Mouse (Mus musculus) adrenal gland, postnatal 25 days (tissue): ENCODE data around the gene Ccdc189. TPM values are rescaled to one million over a fixed set of nuclear protein-coding genes. Genes with fewer than 3 reads are reported as not detected.
"Not testable (repeated sequence)": the region's sequence is repeated elsewhere in the genome, so short reads cannot be mapped to it uniquely, and the experiment has no call there.

Experiments
- DNase-seq: peaks from one replicate; pipeline ENCODE4 v3.0.0; 2021; ENCODE audit warnings: mixed read lengths
- long read RNA-seq: library from polyadenylated mRNA; stranded (forward); transcript quantifications from one replicate; pipeline ENCODE4 v2.0.0, GENCODE M21; 2021
- total RNA-seq: library from RNA; stranded (reverse); gene quantifications from 2 replicates; pipeline ENCODE4 v1.2.3, GENCODE M21; 2021

Gene Ccdc189
- total RNA-seq, result 12.7 and 15.4 TPM in 2 replicates
- long read RNA-seq, partial matches to known transcripts, result 1 of 7 reads
- long read RNA-seq, other reads (novel, unspliced or antisense), result 3 of 7 reads

DNA sequence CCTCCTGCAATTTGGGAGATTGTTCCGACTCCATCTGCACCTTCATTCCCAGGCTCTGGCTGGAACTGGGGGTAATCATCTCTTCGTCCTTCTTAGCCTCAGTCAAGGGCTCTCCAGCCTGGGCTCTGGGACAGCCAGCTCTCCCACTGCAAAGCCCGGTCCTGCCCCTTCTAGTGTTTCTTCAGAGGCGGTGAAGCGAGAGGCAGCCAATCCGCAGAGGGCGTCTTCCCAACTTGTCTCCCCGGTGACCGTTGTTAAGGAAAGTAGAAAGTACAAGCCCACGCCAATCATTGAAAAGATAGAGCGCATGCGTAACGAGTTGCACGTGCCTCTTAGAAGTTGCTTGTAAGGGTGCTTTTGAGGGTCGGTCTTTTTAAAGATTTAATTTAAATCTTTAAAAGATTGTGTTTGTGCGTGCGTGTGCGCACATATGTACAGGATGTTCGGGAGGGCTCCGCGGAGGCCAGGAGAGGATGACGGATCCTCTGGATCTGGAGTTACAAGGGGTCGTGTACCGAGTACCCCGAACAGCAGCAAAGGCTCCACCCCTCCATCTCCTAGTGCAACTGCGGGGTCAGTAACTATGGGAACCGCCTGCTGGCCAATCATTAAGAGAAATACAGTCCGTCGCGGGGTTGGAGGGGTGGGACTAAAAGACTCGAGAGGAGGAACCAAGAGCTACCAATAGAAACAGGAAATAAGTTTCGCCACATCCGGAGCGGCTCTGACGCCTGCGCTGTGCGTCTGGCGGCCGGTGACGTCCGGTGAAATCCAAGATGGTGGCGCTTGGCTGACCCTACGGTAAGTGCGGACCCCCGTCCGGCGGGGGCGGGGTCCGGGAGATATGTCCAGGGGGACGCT, at the start of gene Ccdc189, which contains the start of gene Rnf40:
Gene Ccdc189 (minus strand): TSS at position 585 of the 861 bp plus-strand sequence.
Gene Rnf40 (plus strand): TSS at position 757 of the 861 bp plus-strand sequence.
- peak; percentile 89 for DNase-seq

GRCm38 (mm10) chr7:127636963-127637362, 48.6 kb upstream of the Ccdc189 start:
- peak; percentile 84 for DNase-seq

GRCm38 (mm10) chr7:127631416-127631815, 43.0 kb upstream of the Ccdc189 start:
- no peak for DNase-seq

- no peak for DNase-seq
Measured at GRCm38 (mm10) chr7:127628646-127629045, 40.3 kb upstream of the Ccdc189 start.

DNA sequence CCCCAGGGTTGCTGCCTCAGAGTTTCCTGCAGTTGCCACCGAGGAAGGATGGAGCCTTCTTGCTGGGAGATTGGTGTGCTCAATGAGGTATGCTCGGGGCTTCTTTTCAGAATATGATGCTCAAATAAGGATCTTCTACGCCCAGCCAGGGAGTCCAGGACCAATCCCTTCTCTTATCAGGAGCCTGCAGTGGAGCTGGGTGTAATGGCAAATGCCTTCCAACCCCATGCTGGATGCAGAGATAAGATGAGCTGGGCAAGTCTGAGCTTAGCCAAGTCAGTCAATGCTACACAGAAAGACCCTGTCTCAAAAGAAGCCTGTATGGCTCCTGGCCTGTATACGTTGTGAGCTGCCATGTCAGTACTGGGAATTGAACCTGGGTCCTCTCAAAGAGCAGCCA, 38.1 kb upstream of the Ccdc189 start:
- DNase-seq, result no peak

- DNase-seq, result no peak
Measured at GRCm38 (mm10) chr7:127626039-127626438, 37.6 kb upstream of the Ccdc189 start.

DNA sequence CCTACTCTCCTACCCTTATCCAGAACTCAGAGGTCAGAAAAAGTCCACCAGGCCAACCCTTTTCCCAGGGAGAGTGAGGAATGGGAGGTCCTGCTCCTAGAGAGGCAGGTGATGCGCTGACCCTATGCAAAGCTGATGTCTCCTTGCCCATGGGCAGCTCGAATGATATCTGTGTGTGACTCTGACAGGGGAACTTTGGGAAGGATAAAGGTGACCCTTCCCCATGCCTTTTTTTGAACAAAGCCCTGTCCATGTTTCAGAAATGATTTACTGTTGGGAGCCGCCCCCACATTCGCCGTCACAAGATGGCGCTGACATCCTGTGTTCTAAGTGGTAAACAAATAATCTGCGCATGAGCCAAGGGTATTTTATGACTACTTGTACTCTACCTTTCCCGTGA, 30.0 kb upstream of the Ccdc189 start:
- DNase-seq, result not testable (repeated sequence)

GRCm38 (mm10) chr7:127617962-127618361, 29.6 kb upstream of the Ccdc189 start:
- no peak for DNase-seq

- DNase-seq, result no peak
Measured at GRCm38 (mm10) chr7:127616881-127617280, 28.5 kb upstream of the Ccdc189 start.

- DNase-seq, result no peak
Measured at GRCm38 (mm10) chr7:127616336-127616735, 27.9 kb upstream of the Ccdc189 start.

- peak; percentile 68 for DNase-seq
Measured at GRCm38 (mm10) chr7:127614891-127615843, 26.8 kb upstream of the Ccdc189 start, which contains the start of gene Zfp629. Gene Zfp629 (minus strand): TSS chr7:127615797.

DNA sequence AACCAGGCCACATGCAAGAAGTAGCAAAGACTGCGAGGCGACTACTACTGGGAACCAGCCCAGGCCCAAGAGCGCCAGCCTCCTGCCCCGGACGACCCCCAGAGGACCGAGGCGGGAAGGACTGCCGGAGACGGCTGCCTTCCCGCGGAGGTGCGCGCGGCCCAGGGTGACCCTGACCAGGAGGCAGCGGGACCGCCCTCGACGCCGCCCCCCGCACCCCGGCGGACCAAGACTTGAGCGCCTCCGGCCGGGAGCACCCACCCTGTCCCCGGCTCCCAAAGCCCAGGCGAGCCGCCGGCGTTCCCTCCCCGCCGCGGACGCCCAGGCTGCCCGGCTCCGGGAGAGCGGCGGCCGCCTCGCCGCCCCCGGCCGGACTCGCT, 26.1 kb upstream of the Ccdc189 start:
- DNase-seq, result peak; percentile 77

- DNase-seq, result no peak
Measured at GRCm38 (mm10) chr7:127614091-127614490, 25.7 kb upstream of the Ccdc189 start.

- no peak for DNase-seq
Measured at GRCm38 (mm10) chr7:127613501-127613900, 25.1 kb upstream of the Ccdc189 start.

- no peak for DNase-seq
Measured at GRCm38 (mm10) chr7:127611561-127611960, 23.2 kb upstream of the Ccdc189 start.

- DNase-seq, result no peak
Measured at GRCm38 (mm10) chr7:127611011-127611410, 22.6 kb upstream of the Ccdc189 start.

GRCm38 (mm10) chr7:127607150-127607549, 18.8 kb upstream of the Ccdc189 start:
- no peak for DNase-seq

- DNase-seq, result no peak
Measured at GRCm38 (mm10) chr7:127604256-127604655, 15.9 kb upstream of the Ccdc189 start.

GRCm38 (mm10) chr7:127602903-127603302, 14.5 kb upstream of the Ccdc189 start:
- DNase-seq, result no peak

GRCm38 (mm10) chr7:127601735-127602134, 13.3 kb upstream of the Ccdc189 start:
- no peak for DNase-seq

DNA sequence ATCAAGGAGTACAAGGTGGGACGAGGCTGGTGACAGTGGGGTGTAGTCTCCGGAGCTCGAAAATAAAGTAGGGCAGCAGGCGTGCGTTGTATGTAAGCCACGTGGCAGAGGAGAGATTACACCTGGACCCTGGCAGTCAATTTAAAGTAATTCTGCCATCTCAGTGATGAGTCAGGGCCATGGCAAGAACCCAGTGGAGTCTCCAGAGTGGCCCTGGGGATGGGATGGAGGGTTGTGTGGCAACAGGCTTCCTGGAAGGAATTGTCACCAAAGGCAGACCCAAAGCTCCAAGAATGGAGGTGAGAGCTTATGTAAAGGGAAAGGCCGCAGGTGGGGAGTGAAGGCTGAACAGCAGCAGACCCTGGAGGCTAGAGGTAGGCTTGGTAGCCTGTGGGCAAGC, 12.2 kb upstream of the Ccdc189 start:
- no peak for DNase-seq

DNA sequence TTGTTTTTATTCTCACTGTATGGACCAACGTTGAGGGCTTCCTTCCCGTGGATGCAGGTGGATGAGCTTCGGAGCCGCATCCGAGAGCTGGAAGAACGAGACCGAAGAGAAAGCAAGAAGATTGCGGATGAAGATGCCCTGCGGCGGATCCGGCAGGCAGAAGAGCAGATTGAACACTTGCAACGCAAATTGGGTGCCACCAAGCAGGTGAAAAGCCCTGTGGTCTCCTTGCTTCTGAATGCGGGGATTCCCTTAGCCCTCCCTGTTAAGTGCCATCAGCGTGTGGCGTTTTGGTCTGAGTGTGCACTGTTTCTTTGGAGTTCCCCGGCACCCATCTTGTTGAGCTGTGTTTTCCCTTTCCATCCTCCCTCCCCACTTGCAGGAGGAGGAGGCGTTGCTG, 8.4 kb upstream of the Ccdc189 start:
- no peak for DNase-seq

DNA sequence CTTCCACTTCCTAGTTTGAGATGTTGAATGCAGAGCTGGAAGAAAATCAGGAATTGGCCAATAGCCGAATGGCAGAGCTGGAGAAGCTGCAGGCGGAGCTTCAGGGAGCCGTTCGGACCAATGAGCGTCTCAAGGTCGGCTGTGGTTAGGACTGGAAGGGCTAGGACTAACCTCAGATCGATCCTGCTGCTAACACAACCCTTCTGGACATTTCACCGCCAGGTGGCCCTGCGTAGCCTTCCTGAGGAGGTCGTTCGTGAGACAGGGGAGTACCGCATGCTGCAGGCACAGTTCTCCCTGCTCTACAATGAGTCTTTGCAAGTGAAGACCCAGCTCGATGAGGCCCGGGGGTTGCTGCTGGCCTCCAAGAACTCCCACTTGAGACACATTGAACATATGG, 4.2 kb upstream of the Ccdc189 start:
- DNase-seq, result no peak
